ENCODE assay signal across 7 mouse cellular contexts in the genomic region with DNA sequence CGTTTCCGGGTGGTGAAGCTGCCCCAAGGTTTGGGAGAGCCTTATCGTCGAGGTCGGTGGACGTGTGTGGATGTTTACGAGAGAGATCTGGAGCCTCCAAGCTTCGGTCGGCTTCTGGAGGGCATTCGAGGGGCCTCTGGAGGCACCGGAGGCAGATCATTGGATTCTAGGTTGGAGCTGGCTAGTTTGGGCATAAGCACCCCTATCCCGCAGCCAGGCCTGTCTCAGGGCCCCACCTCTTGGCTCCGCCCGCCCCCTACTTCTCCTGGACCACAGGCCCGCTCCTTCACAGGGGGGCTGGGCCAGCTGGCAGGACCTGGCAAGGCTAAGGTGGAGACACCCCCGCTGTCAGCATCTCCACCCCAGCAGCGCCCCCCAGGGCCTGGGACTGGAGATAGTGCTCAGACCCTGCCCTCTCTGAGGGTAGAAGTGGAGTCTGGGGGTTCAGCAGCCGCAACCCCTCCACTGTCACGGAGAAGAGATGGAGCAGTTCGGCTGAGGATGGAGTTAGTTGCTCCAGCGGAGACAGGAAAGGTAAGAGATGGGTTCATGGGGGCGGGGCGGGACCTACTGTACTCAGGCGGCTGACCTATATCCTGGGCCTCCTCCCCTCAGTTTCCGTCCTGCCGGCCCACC. TPM values are rescaled to one million over a fixed set of nuclear protein-coding genes. Genes with fewer than 3 reads are reported as not detected.
DNase-seq lines count a peak whose midpoint lies in the region; ATAC-seq and TF ChIP-seq lines count a peak whose summit lies in the region.

No protein-coding gene starts in this region.

- no peak for TF ChIP-seq EP300 in CH12.LX (IDR thresholded peaks at IDR 0.05; ENCODE audit: low read length)

- peaks cover 6 to 39% of the 10 kb centered on the region in 2 experiments for H3K4me1 ChIP-seq in CH12.LX (ENCODE audit: control insufficient read depth in 1 of 2, insufficient read depth in 2 of 2)
- H3K4me1 ChIP-seq in embryonic facial prominence, embryonic 15.5 days: peaks cover 35% of the 10 kb centered on the region
- H3K4me1 ChIP-seq in midbrain, embryonic 16.5 days (ENCODE audit: control insufficient read depth, insufficient read depth, low read length): peaks cover 33% of the 10 kb centered on the region

- WGBS in embryonic facial prominence, embryonic 15.5 days: 3% methylated on average over 26 of the region's 26 CpGs
- 8% methylated on average over 26 of the region's 26 CpGs for WGBS in midbrain, embryonic 16.5 days

- H3K9ac ChIP-seq in CH12.LX (ENCODE audit: insufficient read depth, low read depth): peak overlapping the region; percentile 78
- peak overlapping the region; percentile 86 for H3K9ac ChIP-seq in embryonic facial prominence, embryonic 15.5 days
- H3K9ac ChIP-seq in midbrain, embryonic 16.5 days (ENCODE audit: low read depth, low read length): peak overlapping the region; percentile 82

- H3K79me2 ChIP-seq in CH12.LX (replicated peaks; ENCODE audit: control insufficient read depth, extremely low read depth, insufficient read depth, poor library complexity, severe bottlenecking): peaks cover 32% of the 10 kb centered on the region

- peak overlapping the region; percentile 66 to 97 (median 79) for H3K4me3 ChIP-seq in CH12.LX (replicated peaks in 1 of 3; ENCODE audit: low read depth in 2 of 3, low read length in 2 of 3, poor library complexity in 1 of 3)
- H3K4me3 ChIP-seq in embryonic facial prominence, embryonic 15.5 days (replicated peaks): peak overlapping the region; percentile 72
- H3K4me3 ChIP-seq in midbrain, embryonic 16.5 days (ENCODE audit: low read depth, low read length): peak overlapping the region; percentile 64

- DNase-seq in CH12.LX (ENCODE audit: extremely low read depth) (peak; percentile 43), liver (peak; percentile 78)
- peak; percentile 68 for DNase-seq in adrenal gland, postnatal 14 days
- DNase-seq in heart, postnatal 4 days: peak; percentile 67
- peak; percentile 86 for DNase-seq in thymus, postnatal 25 days

- peak; percentile 9; the same call in 1 of the 2 replicates for ATAC-seq in embryonic facial prominence, embryonic 15.5 days (ENCODE audit: insufficient number of reproducible peaks, low FRiP score, low TSS enrichment, low read depth)
- peak; percentile 11; the same call in 1 of the 2 replicates for ATAC-seq in midbrain, embryonic 16.5 days

- H3K4me2 ChIP-seq in CH12.LX (ENCODE audit: insufficient read depth, low read depth, poor library complexity, severe bottlenecking): peak overlapping the region; percentile 72
- H3K4me2 ChIP-seq in embryonic facial prominence, embryonic 15.5 days (replicated peaks): peak overlapping the region; percentile 95
- H3K4me2 ChIP-seq in midbrain, embryonic 16.5 days (ENCODE audit: low read length): peak overlapping the region; percentile 96

- peaks cover 8% of the 10 kb centered on the region for H3K27me3 ChIP-seq in CH12.LX (replicated peaks)
- no peaks in the 10 kb centered on the region for H3K27me3 ChIP-seq in embryonic facial prominence, embryonic 15.5 days
- no peaks in the 10 kb centered on the region for H3K27me3 ChIP-seq in midbrain, embryonic 16.5 days (ENCODE audit: control insufficient read depth, insufficient read depth, low read depth, low read length)

- no peak for TF ChIP-seq POLR2A in CH12.LX (IDR thresholded peaks at IDR 0.05; ENCODE audit: low read depth, low read length)

- peak in 1 of 2 experiments; percentile 50; a peak in 2 of 4 replicates for TF ChIP-seq CTCF in CH12.LX (conservative IDR thresholded peaks at IDR 0.05 in 1 of 2, IDR thresholded peaks at IDR 0.05 in 1 of 2; ENCODE audit: low read depth in 2 of 2, low read length in 2 of 2)

- in situ Hi-C loops in CH12.LX (cut with MboI; ENCODE audit: low pct_ligation_motif_present, low pct_unique_long_range_greater_than_20kb, low sequenced_read_pairs): no loop called here

- H3K27ac ChIP-seq in CH12.LX (ENCODE audit: insufficient read depth, low read depth): peak overlapping the region; percentile 63
- H3K27ac ChIP-seq in embryonic facial prominence, embryonic 15.5 days (replicated peaks): peak overlapping the region; percentile 97
- H3K27ac ChIP-seq in midbrain, embryonic 16.5 days (ENCODE audit: low read length): peak overlapping the region; percentile 45; the same call in 1 of the 2 replicates

- dilution Hi-C loops in CH12.LX (cut with MboI; ENCODE audit: extremely low pct_ligation_motif_present, extremely low pct_unique_long_range_greater_than_20kb, low sequenced_read_pairs): no loop called here

- H3K9me3 ChIP-seq in CH12.LX (replicated peaks; ENCODE audit: low read length): no peaks in the 10 kb centered on the region
- H3K9me3 ChIP-seq in embryonic facial prominence, embryonic 15.5 days (replicated peaks): no peaks in the 10 kb centered on the region
- H3K9me3 ChIP-seq in midbrain, embryonic 16.5 days (replicated peaks; ENCODE audit: control insufficient read depth, low read length, poor library complexity, severe bottlenecking): no peaks in the 10 kb centered on the region

- TF ChIP-seq RAD21 in CH12.LX (IDR thresholded peaks at IDR 0.05; ENCODE audit: low read depth, low read length): peak; percentile 18

- H3K36me3 ChIP-seq in CH12.LX (replicated peaks in 1 of 2; ENCODE audit: control insufficient read depth in 1 of 2, insufficient read depth in 1 of 2, low read length in 1 of 2): peaks cover 17 to 32% of the 10 kb centered on the region in 2 experiments
- peaks cover 24% of the 10 kb centered on the region for H3K36me3 ChIP-seq in embryonic facial prominence, embryonic 15.5 days
- no peaks in the 10 kb centered on the region for H3K36me3 ChIP-seq in midbrain, embryonic 16.5 days (ENCODE audit: control insufficient read depth, insufficient read depth, low read length)

TF ChIP-seq in CH12.LX, 34 proteins besides CTCF, POLR2A, EP300 and RAD21:
- no peak for TF ChIP-seq ZNF384 (IDR thresholded peaks at IDR 0.05; ENCODE audit: low read depth, low read length)
- peak; percentile 8; the same call in 1 of the 2 replicates for TF ChIP-seq SIN3A (IDR thresholded peaks at IDR 0.05; ENCODE audit: low read length)

RNA-seq across cellular contexts. Expression of gene Tsc22d4, which starts 1.9 kb away (rescaled TPM):
- total RNA-seq in CH12.LX (2012; rRNA removed) (32.0 and 39.9 TPM in 2 replicates), CH12.LX (2014; rRNA removed) (26.4 and 28.2 TPM in 2 replicates)
- 91.2 and 103 TPM in 2 replicates for polyA plus RNA-seq in CH12.LX (2012; ENCODE audit: insufficient read length, low read depth)
- 74.9 and 87.3 TPM in 2 replicates for total RNA-seq in adrenal gland, postnatal 14 days (2021)
- 167 and 175 TPM in 2 replicates for polyA plus RNA-seq in embryonic facial prominence, embryonic 15.5 days (2015; fragmentation: Nextera tagmentation; extraction: Ambion mirVana)
- 100 to 1,000 TPM; 230 to 231 TPM for total RNA-seq in heart, postnatal 4 days (2021)
- polyA plus RNA-seq in midbrain, embryonic 16.5 days (2015; fragmentation: Nextera tagmentation; extraction: Ambion mirVana): 55.4 and 74.1 TPM in 2 replicates

RNA-seq across cellular contexts. Expression of gene Nyap1, which starts 6.0 kb away (rescaled TPM):
- total RNA-seq in CH12.LX (2012; rRNA removed): 0.67 and 1.4 TPM in 2 replicates
- total RNA-seq in CH12.LX (2014; rRNA removed): 0.28 and 0.34 TPM in 2 replicates
- 0.35 and 0.43 TPM in 2 replicates for polyA plus RNA-seq in CH12.LX (2012; ENCODE audit: insufficient read length, low read depth)
- total RNA-seq in adrenal gland, postnatal 14 days (2021): 3.6 and 5.9 TPM in 2 replicates
- 4.6 and 4.7 TPM in 2 replicates for polyA plus RNA-seq in embryonic facial prominence, embryonic 15.5 days (2015; fragmentation: Nextera tagmentation; extraction: Ambion mirVana)
- total RNA-seq in heart, postnatal 4 days (2021): 1 to 10 TPM; 3.1 to 3.3 TPM
- polyA plus RNA-seq in midbrain, embryonic 16.5 days (2015; fragmentation: Nextera tagmentation; extraction: Ambion mirVana): 67.2 and 67.5 TPM in 2 replicates

RNA-seq across cellular contexts. Expression of gene Ppp1r35, which starts 31.2 kb away (rescaled TPM):
- total RNA-seq in CH12.LX (2012; rRNA removed) (31.6 and 34.6 TPM in 2 replicates), CH12.LX (2014; rRNA removed) (11.8 and 17.3 TPM in 2 replicates)
- 23.3 and 24.1 TPM in 2 replicates for polyA plus RNA-seq in CH12.LX (2012; ENCODE audit: insufficient read length, low read depth)
- total RNA-seq in adrenal gland, postnatal 14 days (2021): 20.4 and 21.9 TPM in 2 replicates
- 34.5 and 39.9 TPM in 2 replicates for polyA plus RNA-seq in embryonic facial prominence, embryonic 15.5 days (2015; fragmentation: Nextera tagmentation; extraction: Ambion mirVana)
- 10 to 100 TPM; 16.5 to 17.1 TPM for total RNA-seq in heart, postnatal 4 days (2021)
- 33.5 and 36.6 TPM in 2 replicates for polyA plus RNA-seq in midbrain, embryonic 16.5 days (2015; fragmentation: Nextera tagmentation; extraction: Ambion mirVana)

RNA-seq across cellular contexts. Expression of gene Mepce, which starts 40.0 kb away (rescaled TPM):
- total RNA-seq in CH12.LX (2012; rRNA removed) (32.7 and 38.5 TPM in 2 replicates), CH12.LX (2014; rRNA removed) (31.1 and 37.3 TPM in 2 replicates)
- polyA plus RNA-seq in CH12.LX (2012; ENCODE audit: insufficient read length, low read depth): 42.4 and 43.7 TPM in 2 replicates
- 41.5 and 46.7 TPM in 2 replicates for total RNA-seq in adrenal gland, postnatal 14 days (2021)
- polyA plus RNA-seq in embryonic facial prominence, embryonic 15.5 days (2015; fragmentation: Nextera tagmentation; extraction: Ambion mirVana): 12.4 and 13.7 TPM in 2 replicates
- 10 to 100 TPM; 29.0 to 40.3 TPM for total RNA-seq in heart, postnatal 4 days (2021)
- polyA plus RNA-seq in midbrain, embryonic 16.5 days (2015; fragmentation: Nextera tagmentation; extraction: Ambion mirVana): 10.4 and 11.6 TPM in 2 replicates

RNA-seq across cellular contexts. Expression of gene Zcwpw1, which starts 40.2 kb away (rescaled TPM):
- 1.3 and 1.9 TPM in 2 replicates for total RNA-seq in CH12.LX (2012; rRNA removed)
- 2.3 and 3.0 TPM in 2 replicates for total RNA-seq in CH12.LX (2014; rRNA removed)
- 1.5 and 2.8 TPM in 2 replicates for polyA plus RNA-seq in CH12.LX (2012; ENCODE audit: insufficient read length, low read depth)
- total RNA-seq in adrenal gland, postnatal 14 days (2021): 5.6 and 5.7 TPM in 2 replicates
- polyA plus RNA-seq in embryonic facial prominence, embryonic 15.5 days (2015; fragmentation: Nextera tagmentation; extraction: Ambion mirVana): 22.4 and 26.1 TPM in 2 replicates
- 1 to 10 TPM; 2.4 to 3.2 TPM for total RNA-seq in heart, postnatal 4 days (2021)
- 11.6 and 13.1 TPM in 2 replicates for polyA plus RNA-seq in midbrain, embryonic 16.5 days (2015; fragmentation: Nextera tagmentation; extraction: Ambion mirVana)

Comparison
In these comparisons a context has a peak if more than half of its experiments do, and no peak if none do; other contexts are left out.
1. Peak in every context shown above with its lines: DNase-seq, ATAC-seq, H3K4me3 ChIP-seq and H3K27ac ChIP-seq.
2. H3K27ac ChIP-seq: peak in every context shown above with its lines; median percentile 97 in embryonic facial prominence, embryonic 15.5 days; 63 in CH12.LX; 45 in midbrain, embryonic 16.5 days.